Mouse (Mus musculus): ENCODE measurements around the gene Prok1. TPM values are rescaled to one million over a fixed set of nuclear protein-coding genes. Genes with fewer than 3 reads are reported as not detected.

The Prok1 gene
- polyA plus RNA-seq, 1 experiment = not detected

DNA sequence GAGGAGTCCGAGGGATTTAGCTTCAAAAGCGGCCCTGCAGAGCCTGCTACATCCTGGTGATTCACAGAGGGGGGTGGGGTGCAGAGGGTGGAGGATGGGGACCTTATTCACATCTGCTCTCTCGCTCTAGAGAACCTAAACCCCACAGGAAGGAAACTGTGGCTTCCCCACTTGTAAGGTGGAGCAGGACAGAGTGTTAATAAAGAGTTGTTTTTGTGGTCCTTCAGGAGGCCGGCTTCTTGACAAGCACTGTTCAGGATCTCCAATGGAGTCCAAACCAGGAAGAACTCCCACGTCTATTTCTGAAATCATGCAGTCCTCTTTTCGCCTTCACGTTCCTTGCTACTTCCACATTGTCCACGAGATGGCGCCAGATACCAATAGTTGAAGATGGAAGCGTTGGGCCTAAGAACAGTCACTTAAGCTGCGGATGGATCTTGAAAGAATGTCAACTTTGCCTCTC lies 6.1 kb downstream of the Prok1 start:
- under 1% methylated on average over 11 of the region's 11 CpGs for WGBS
- Histone ChIP-seq H3K4me3 (replicated peaks; ENCODE audit: control insufficient read depth, low read depth, low read length) (no peak overlapping the region), H3K27ac (ENCODE audit: control insufficient read depth, insufficient read depth, low read depth, low read length, poor library complexity) (no peak overlapping the region), H3K4me1 (ENCODE audit: control insufficient read depth, insufficient read depth, low read length) (no peaks in the 10 kb centered on the region; the same call in 1 of the 2 replicates)
- TF ChIP-seq POLR2A (IDR thresholded peaks at IDR 0.05; ENCODE audit: borderline replicate concordance, control insufficient read depth, low read depth, low read length) (no peak), CTCF (IDR thresholded peaks at IDR 0.05; ENCODE audit: control insufficient read depth, insufficient read depth, low read length) (peak; percentile 70)

DNA sequence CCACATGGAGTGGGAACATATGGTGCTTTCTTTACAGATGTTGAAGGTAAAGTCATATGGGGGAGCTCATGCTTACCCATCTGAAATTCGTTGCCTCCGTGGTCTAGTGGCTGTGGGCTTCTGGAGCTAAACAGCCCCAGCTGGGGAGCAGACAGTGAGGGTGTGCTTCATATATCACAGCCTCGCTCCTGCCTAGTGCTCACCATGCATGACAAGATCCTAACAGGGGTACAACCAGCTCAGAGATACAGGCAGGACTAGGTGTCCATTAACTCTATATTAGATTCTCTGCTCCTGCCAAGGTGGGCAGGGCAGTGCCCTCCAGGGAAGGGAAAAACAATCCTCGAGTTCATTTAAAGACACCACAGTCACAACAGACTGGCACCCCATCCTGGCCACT lies 8.3 kb downstream of the Prok1 start:
- 47% methylated on average over 4 of the region's 4 CpGs for WGBS
- Histone ChIP-seq H3K27ac (ENCODE audit: control insufficient read depth, insufficient read depth, low read depth, low read length, poor library complexity) (no peak overlapping the region), H3K4me1 (ENCODE audit: control insufficient read depth, insufficient read depth, low read length) (no peaks in the 10 kb centered on the region; the same call in 1 of the 2 replicates), H3K4me3 (replicated peaks; ENCODE audit: control insufficient read depth, low read depth, low read length) (no peak overlapping the region)
- TF ChIP-seq CTCF (IDR thresholded peaks at IDR 0.05; ENCODE audit: control insufficient read depth, insufficient read depth, low read length) (no peak), POLR2A (IDR thresholded peaks at IDR 0.05; ENCODE audit: borderline replicate concordance, control insufficient read depth, low read depth, low read length) (no peak)

DNA sequence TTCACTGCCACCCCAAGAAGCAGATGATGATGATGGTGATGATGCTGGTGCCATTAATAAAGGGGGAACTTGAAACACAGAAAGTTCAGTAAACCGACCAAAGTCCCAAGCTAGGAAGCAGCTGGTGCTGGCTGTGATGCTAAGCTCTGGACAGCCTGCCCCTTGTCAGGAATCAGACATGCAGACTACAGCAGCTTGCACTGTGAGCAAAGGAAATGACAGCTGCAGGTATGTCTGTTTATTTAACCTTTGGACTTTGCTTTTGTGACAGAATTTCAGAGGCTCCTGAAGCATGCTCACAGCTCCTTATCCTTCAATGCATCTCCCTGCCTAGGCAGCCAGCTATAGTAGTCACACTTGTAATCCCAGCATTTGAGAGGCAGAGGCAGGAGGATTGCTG lies 9.0 kb downstream of the Prok1 start, which contains the start of gene A630076J17Rik:
Gene A630076J17Rik (plus strand): TSS at position 88 of the 400 bp plus-strand sequence.
- TF ChIP-seq CTCF (IDR thresholded peaks at IDR 0.05; ENCODE audit: control insufficient read depth, insufficient read depth, low read length) (no peak), POLR2A (IDR thresholded peaks at IDR 0.05; ENCODE audit: borderline replicate concordance, control insufficient read depth, low read depth, low read length) (no peak)
- no peaks in the 10 kb centered on the region; the same call in 1 of the 2 replicates for H3K4me1 ChIP-seq (ENCODE audit: control insufficient read depth, insufficient read depth, low read length)
- 10% methylated on average over 1 of the region's 1 CpGs for WGBS
- H3K27ac ChIP-seq (ENCODE audit: control insufficient read depth, insufficient read depth, low read depth, low read length, poor library complexity) = no peak within 1 kb of the TSS
- no peak within 1 kb of the TSS for H3K4me3 ChIP-seq (replicated peaks; ENCODE audit: control insufficient read depth, low read depth, low read length)

DNA sequence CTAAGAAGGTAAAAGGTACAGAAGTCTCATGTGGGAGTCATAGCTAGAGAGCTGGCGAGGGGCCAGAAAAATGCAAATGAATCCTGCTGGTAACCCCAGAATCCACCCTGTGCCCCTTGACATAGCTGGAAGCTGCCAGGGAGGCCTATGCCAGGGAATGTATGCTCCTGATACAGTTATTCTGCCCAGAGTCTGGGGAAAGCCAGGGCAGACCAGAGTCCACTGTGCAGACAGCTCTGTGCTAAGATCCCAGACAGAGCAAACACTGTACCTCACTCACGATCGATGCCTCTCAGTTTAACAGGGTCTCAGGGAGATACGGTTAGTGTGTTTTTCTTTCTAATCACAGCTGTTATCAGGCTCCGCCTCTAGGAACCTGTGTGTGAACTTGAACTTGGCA lies 9.7 kb downstream of the Prok1 start:
- Histone ChIP-seq H3K4me3 (replicated peaks; ENCODE audit: control insufficient read depth, low read depth, low read length) (no peak overlapping the region), H3K27ac (ENCODE audit: control insufficient read depth, insufficient read depth, low read depth, low read length, poor library complexity) (no peak overlapping the region)
- 63% methylated on average over 5 of the region's 5 CpGs for WGBS

DNA sequence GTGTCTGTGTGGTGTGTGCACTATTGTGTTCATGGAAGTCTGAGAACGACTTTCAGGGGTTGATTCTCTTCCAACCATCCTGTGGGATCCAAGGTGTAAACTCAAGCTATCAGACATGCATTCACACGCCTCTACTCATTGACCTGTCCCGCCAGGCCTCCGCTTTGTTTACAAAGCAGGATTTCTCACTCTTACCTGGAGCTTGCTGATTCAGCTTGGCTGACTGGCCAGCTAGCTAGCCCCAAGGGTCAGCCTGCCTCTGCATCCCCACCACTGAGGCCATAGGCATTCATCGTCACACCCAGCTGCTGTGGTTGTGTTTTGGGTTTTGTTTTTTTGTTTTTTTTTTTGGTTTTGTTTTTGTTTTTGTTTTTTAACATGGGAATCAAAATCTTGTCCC lies 10.3 kb downstream of the Prok1 start:
- WGBS = 76% methylated on average over 5 of the region's 5 CpGs
- no peak for TF ChIP-seq CTCF (IDR thresholded peaks at IDR 0.05; ENCODE audit: control insufficient read depth, insufficient read depth, low read length)
- no peak for TF ChIP-seq POLR2A (IDR thresholded peaks at IDR 0.05; ENCODE audit: borderline replicate concordance, control insufficient read depth, low read depth, low read length)
- no peak overlapping the region for H3K4me3 ChIP-seq (replicated peaks; ENCODE audit: control insufficient read depth, low read depth, low read length)
- no peak overlapping the region for H3K27ac ChIP-seq (ENCODE audit: control insufficient read depth, insufficient read depth, low read depth, low read length, poor library complexity)
- H3K4me1 ChIP-seq (ENCODE audit: control insufficient read depth, insufficient read depth, low read length) = no peaks in the 10 kb centered on the region; the same call in 1 of the 2 replicates

More for the DNA sequence above, 9.7 kb downstream of the Prok1 start:
- H3K4me1 ChIP-seq (ENCODE audit: control insufficient read depth, insufficient read depth, low read length) = no peaks in the 10 kb centered on the region; the same call in 1 of the 2 replicates
- TF ChIP-seq POLR2A (IDR thresholded peaks at IDR 0.05; ENCODE audit: borderline replicate concordance, control insufficient read depth, low read depth, low read length) = no peak

DNA sequence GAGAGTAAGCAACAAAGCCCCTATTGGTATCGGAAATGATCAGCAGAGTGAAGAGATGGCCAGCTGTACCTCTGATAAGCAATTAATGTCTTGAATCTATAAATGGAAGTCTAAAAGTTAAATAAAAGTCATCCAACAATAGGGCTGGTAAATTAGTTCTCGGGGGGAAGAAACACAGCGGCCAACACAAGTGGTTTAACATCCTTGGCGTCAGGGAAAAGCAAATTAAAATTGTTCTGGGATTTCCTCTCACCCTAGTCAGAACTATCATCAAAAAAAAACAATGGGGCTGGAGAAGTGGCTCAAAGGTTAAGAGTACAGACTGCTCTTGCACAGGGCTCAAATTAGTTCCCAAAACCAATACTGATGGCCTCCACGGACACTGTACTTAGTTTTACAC lies 13.7 kb downstream of the Prok1 start:
- 82% methylated on average over 5 of the region's 5 CpGs for WGBS

DNA sequence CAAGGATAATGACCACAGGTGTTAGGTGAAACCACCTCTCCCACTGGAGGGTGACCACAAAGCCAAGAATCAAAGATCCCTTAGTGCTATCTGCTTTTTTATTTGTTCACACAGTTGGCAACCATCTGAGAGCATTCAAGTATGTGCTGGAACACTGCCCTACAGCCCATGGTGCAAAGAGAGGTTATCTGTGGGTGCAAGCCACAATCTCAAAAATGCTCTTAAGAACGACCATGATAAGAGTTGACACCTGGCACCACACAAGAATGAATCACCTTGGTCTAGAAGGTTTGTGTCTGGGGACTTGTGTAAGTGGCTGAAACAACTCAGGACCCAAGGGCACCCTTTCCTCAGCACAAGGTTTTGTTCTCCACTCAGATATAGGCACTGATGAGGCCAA lies 16.3 kb downstream of the Prok1 start:
- Histone ChIP-seq H3K4me1 (ENCODE audit: control insufficient read depth, insufficient read depth, low read length) (no peaks in the 10 kb centered on the region), H3K27ac (ENCODE audit: control insufficient read depth, insufficient read depth, low read depth, low read length, poor library complexity) (no peak overlapping the region), H3K4me3 (replicated peaks; ENCODE audit: control insufficient read depth, low read depth, low read length) (no peak overlapping the region)
- TF ChIP-seq POLR2A (IDR thresholded peaks at IDR 0.05; ENCODE audit: borderline replicate concordance, control insufficient read depth, low read depth, low read length) (no peak), CTCF (IDR thresholded peaks at IDR 0.05; ENCODE audit: control insufficient read depth, insufficient read depth, low read length) (no peak)
- WGBS = 56% methylated on average over 1 of the region's 1 CpGs

More for the DNA sequence above, 13.7 kb downstream of the Prok1 start:
- Histone ChIP-seq H3K4me1 (ENCODE audit: control insufficient read depth, insufficient read depth, low read length) (no peaks in the 10 kb centered on the region), H3K27ac (ENCODE audit: control insufficient read depth, insufficient read depth, low read depth, low read length, poor library complexity) (no peak overlapping the region), H3K4me3 (replicated peaks; ENCODE audit: control insufficient read depth, low read depth, low read length) (no peak overlapping the region)
- no peak for TF ChIP-seq POLR2A (IDR thresholded peaks at IDR 0.05; ENCODE audit: borderline replicate concordance, control insufficient read depth, low read depth, low read length)
- no peak for TF ChIP-seq CTCF (IDR thresholded peaks at IDR 0.05; ENCODE audit: control insufficient read depth, insufficient read depth, low read length)

DNA sequence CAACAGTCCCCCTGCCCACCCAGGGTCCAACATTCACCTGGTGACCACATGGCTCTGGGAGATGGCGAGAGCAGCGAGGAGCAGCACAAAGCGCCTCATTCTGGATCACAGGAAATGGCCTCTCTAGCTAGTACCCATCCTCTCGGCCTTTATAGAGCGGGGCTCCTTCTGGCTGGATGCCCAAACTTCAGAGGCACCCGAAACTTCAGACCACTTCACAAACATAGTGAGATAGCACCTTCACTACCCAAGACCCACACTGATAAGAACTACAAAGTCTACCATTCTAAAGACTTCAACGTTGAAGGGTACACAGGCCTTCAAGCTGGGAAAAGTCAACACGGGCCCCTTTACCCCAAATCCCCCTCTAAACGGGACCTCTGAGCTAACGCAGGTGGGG lies 17.9 kb downstream of the Prok1 start, which contains the start of gene Cym:
Gene Cym (minus strand): TSS at position 125 of the 400 bp plus-strand sequence.
- WGBS = 75% methylated on average over 10 of the region's 10 CpGs
- Histone ChIP-seq H3K4me1 (ENCODE audit: control insufficient read depth, insufficient read depth, low read length) (no peaks in the 10 kb centered on the region), H3K4me3 (replicated peaks; ENCODE audit: control insufficient read depth, low read depth, low read length) (no peak within 1 kb of the TSS), H3K27ac (ENCODE audit: control insufficient read depth, insufficient read depth, low read depth, low read length, poor library complexity) (no peak within 1 kb of the TSS)
- no peak for TF ChIP-seq CTCF (IDR thresholded peaks at IDR 0.05; ENCODE audit: control insufficient read depth, insufficient read depth, low read length)
- no peak for TF ChIP-seq POLR2A (IDR thresholded peaks at IDR 0.05; ENCODE audit: borderline replicate concordance, control insufficient read depth, low read depth, low read length)

DNA sequence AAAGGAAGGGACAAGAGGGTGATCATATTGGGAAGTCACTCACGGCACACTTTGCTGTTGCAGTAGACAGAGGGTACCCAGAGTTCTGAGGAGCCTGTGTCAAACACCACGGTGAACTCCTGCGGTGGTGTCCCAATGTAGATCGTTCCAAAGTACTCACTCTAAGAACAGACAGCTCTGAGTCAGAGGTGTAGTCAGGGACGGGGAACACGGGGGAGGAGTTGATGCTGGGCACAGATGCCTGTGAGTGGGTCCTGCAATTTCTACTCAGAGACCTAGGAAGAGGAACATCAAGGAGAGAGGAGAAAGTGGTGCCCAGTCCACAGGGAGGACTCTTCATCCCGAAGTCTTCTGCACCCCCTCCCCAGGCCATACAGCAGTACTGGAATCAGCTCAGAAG lies 20.9 kb downstream of the Prok1 start:
- H3K27ac ChIP-seq (ENCODE audit: control insufficient read depth, insufficient read depth, low read depth, low read length, poor library complexity) = no peak overlapping the region
- no peaks in the 10 kb centered on the region for H3K4me1 ChIP-seq (ENCODE audit: control insufficient read depth, insufficient read depth, low read length)
- H3K4me3 ChIP-seq (replicated peaks; ENCODE audit: control insufficient read depth, low read depth, low read length) = no peak overlapping the region
- TF ChIP-seq POLR2A (IDR thresholded peaks at IDR 0.05; ENCODE audit: borderline replicate concordance, control insufficient read depth, low read depth, low read length) (no peak), CTCF (IDR thresholded peaks at IDR 0.05; ENCODE audit: control insufficient read depth, insufficient read depth, low read length) (no peak)
- 75% methylated on average over 7 of the region's 7 CpGs for WGBS
